Mouse (Mus musculus) telencephalon, adult 2 months (tissue): Measurements from ENCODE around the gene Cyp2c29.
"Not testable (repeated sequence)": the region's sequence is repeated elsewhere in the genome, so short reads cannot be mapped to it uniquely, and the experiment has no call there.

Experiments
- DNase-seq: peaks from one replicate; pipeline ENCODE4 v3.0.0-alpha.2; 2011; ENCODE audit warnings: low read depth, low spot score

Gene Cyp2c29

DNA sequence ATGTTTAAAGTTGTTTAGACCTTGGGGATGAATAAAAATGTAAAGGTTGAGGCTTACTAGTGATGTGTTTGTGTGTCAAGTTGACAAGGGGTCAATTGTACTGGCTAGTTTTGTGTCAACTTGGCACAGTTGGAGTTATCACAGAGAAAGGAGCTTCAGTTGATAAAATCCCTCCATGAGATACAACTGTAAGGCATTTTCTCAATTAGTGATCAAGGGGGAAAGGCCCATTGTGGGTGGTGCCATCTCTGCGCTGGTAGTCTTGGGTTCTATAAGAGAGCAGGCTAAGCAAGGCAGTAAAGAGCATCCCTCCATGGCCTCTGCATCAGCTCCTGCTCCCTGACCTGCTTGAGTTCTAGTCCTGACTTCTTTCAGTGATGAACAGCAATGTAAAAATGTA, at the start of gene Cyp2c29:
Gene Cyp2c29 (plus strand): TSS at position 301 of the 400 bp plus-strand sequence.
- DNase-seq = not testable (repeated sequence)

DNA sequence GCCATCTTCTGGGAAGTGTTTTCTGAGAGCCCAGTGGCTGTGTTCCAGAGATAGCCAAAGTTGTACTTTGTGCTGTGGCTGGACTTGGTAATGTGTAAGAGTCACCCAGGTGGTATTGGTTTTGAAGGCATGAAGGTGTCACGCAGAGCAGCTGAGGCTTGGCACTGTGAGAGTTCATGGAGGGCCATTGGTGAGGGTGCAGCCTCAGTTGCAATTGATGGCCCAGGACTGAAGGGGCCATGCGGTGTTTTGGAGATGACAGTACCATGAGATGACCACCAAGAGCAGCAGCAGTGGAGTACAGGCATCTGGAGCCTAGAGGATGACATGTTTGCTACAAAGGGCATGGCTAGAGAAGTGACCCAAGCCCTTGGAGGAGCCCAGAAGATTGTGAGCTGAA, 2.2 kb upstream of the Cyp2c29 start:
- DNase-seq = not testable (repeated sequence)

DNA sequence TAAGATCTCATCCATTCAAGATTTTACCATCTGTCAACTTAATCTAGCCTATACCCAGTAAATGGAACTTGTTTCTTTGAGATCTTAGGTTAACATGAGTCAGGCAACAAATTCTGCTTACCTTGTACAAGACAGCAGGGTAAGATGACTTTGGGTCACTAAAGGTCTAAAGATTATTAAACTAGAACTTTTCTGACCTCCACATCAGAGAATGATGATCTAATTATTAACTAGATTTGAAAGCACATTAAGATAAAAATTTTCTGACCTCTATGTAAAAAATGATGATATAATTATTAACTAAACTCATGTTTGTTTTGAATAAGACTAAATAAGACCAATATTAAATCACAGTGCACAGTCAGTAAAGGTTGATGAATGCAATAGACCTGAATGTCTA, 13.6 kb downstream of the Cyp2c29 start:
- DNase-seq = no peak

- DNase-seq = no peak
Measured at GRCm38 (mm10) chr19:39285637-39286036, 16.4 kb downstream of the Cyp2c29 start.

DNA sequence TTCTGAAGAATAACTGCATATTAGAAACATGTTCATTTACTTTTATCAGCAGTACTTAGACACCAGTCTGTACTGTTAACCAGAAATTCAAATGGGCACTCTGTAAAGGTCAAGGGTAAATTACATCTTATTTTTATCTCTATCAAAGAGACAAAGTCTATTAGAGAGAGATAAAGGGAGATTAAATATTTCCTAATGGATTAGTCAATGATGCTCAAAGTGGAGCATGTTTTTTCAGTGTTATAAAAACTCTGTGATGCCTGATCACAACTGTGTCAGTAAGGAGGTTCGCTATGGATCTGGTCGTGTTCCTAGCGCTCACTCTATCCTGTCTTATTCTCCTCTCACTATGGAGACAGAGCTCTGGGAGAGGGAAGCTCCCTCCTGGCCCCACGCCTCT, 17.6 kb downstream of the Cyp2c29 start:
- no peak for DNase-seq

DNA sequence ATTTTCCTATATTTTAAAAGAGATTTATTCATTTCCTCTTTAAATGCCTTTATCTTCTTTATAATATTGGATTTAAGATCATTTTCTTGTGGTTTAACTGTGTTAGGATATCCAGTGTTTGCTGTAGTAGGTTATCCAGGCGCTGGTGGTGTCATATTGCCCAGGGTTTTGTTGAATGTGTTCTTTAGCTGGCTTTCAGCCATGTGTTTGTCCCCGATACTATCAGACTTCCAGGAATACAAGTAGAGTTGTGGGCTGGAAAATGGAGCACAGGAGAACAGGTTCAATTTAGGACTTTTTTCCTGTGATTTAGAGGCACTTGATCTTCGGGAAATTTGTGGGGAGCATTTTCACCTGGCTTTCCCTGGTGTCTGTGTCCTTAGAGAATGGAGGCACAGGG, 19.8 kb downstream of the Cyp2c29 start:
- DNase-seq = no peak
